11 mouse cellular contexts compared by ENCODE assay signal in genomic region chr8:128534442-128534871, GRCm38 (mm10).
A peak's percentile ranks its signal among the peaks of the same experiment; 100 is the strongest.
DNase-seq lines count a peak whose midpoint lies in the region; ATAC-seq lines count a peak whose summit lies in the region.
"Had no signal": no experiment of that assay in that cellular context is flagged by ENCODE, and none has a peak within 500 bp of the region (broad histone marks: within the 10 kb centered on the region; RNA-seq: fewer than 3 reads in every experiment).

No protein-coding gene starts in this region.

- ATAC-seq in neural tube, embryonic 13.5 days (ENCODE audit: low read depth), result peak; percentile 63; the same call in 1 of the 2 replicates
- no peak for ATAC-seq in erythroblast, adult 5-6 weeks (replicated peaks; ENCODE audit: low FRiP score, poor library complexity, severe bottlenecking)
- ATAC-seq: intestine, postnatal 0 days; Patski had no signal

- no peak overlapping the region for H3K9ac ChIP-seq in neural tube, embryonic 13.5 days
- H3K9ac ChIP-seq: embryonic facial prominence, embryonic 12.5 days had no signal

- H3K4me1 ChIP-seq in neural tube, embryonic 13.5 days (replicated peaks), result peaks cover 8% of the 10 kb centered on the region
- H3K4me1 ChIP-seq: embryonic facial prominence, embryonic 12.5 days had no signal

- H3K4me2 ChIP-seq in neural tube, embryonic 13.5 days, result no peak overlapping the region
- H3K4me2 ChIP-seq: embryonic facial prominence, embryonic 12.5 days had no signal

- DNase-seq in cerebellum, postnatal 10 days, result peak; percentile 24 to 34
- DNase-seq in cerebellum, adult 11-12 months, result no peak
- no peak for DNase-seq in neural tube, embryonic 10.5 days (ENCODE audit: extremely low spot score, low spot score)
- DNase-seq in layer of hippocampus, adult 9-11 months, result peak; percentile 32
- peak; percentile 64 for DNase-seq in thymus, postnatal 14 days
- no peak for DNase-seq in ovary, postnatal 14 days (ENCODE audit: low spot score)

- H3K4me3 ChIP-seq in neural tube, embryonic 13.5 days, result no peak overlapping the region
- H3K4me3 ChIP-seq: embryonic facial prominence, embryonic 12.5 days had no signal

- H3K36me3 ChIP-seq in neural tube, embryonic 13.5 days, result no peaks in the 10 kb centered on the region
- H3K36me3 ChIP-seq: embryonic facial prominence, embryonic 12.5 days had no signal

- no peaks in the 10 kb centered on the region for H3K9me3 ChIP-seq in neural tube, embryonic 13.5 days
- H3K9me3 ChIP-seq: embryonic facial prominence, embryonic 12.5 days had no signal

- WGBS in neural tube, embryonic 13.5 days, result 49% methylated on average over 3 of the region's 3 CpGs

- H3K27ac ChIP-seq in neural tube, embryonic 13.5 days (replicated peaks), result no peak overlapping the region
- H3K27ac ChIP-seq: embryonic facial prominence, embryonic 12.5 days had no signal

- no peaks in the 10 kb centered on the region for H3K27me3 ChIP-seq in neural tube, embryonic 13.5 days

Comparison
In these comparisons a context has a peak if more than half of its experiments do, and no peak if none do; other contexts are left out.
1. DNase-seq: peak in cerebellum, postnatal 10 days (2 of 2), layer of hippocampus, adult 9-11 months (single experiment) and thymus, postnatal 14 days (single experiment); none in cerebellum, adult 11-12 months (single experiment), neural tube, embryonic 10.5 days (single experiment) and ovary, postnatal 14 days (single experiment).